Mouse (Mus musculus) intestine, embryonic 15.5 days (tissue): ENCODE results near the gene Grm3. TPM values are rescaled to one million over a fixed set of nuclear protein-coding genes. Genes with fewer than 3 reads are reported as not detected.

Experiments
- ATAC-seq: fragments of 200-750 bp; cut with Nextera tagmentation; 2 replicates; pipeline ENCODE4 v1.8.0; 2017; ENCODE audit warnings: moderate TSS enrichment, moderate library complexity
- H3K27ac ChIP-seq: fragments of 300-500 bp; sonication (generic); 2 replicates; pipeline ENCODE4 v1.5.1; 2015; ENCODE audit warnings: mild to moderate bottlenecking, inconsistent platforms
- H3K27me3 ChIP-seq: fragments of 300-500 bp; sonication (generic); replicated peaks from 2 replicates; pipeline ENCODE4 v1.6.1; 2015; ENCODE audit warnings: inconsistent platforms
- H3K36me3 ChIP-seq: fragments of 300-500 bp; sonication (generic); 2 replicates; pipeline ENCODE4 v1.6.1; 2015; ENCODE audit warnings: inconsistent platforms
- H3K4me1 ChIP-seq: fragments of 300-500 bp; sonication (generic); replicated peaks from 2 replicates; pipeline ENCODE4 v1.6.1; 2015; ENCODE audit warnings: inconsistent platforms
- H3K4me2 ChIP-seq: fragments of 300-500 bp; sonication (generic); replicated peaks from 2 replicates; pipeline ENCODE4 v1.6.1; 2015; ENCODE audit warnings: mild to moderate bottlenecking, inconsistent platforms
- H3K4me3 ChIP-seq: fragments of 300-500 bp; sonication (generic); replicated peaks from 2 replicates; pipeline ENCODE4 v1.5.1; 2015; ENCODE audit warnings: inconsistent platforms
- H3K9ac ChIP-seq: fragments of 300-500 bp; sonication (generic); 2 replicates; pipeline ENCODE4 v1.6.1; 2015; ENCODE audit warnings: inconsistent platforms
- H3K9me3 ChIP-seq: fragments of 300-500 bp; sonication (generic); 2 replicates; pipeline ENCODE4 v1.6.1; 2016; ENCODE audit warnings: inconsistent platforms
- WGBS: fragments of 180-500 bp; shearing (Covaris S2); methylation state at CpG from one replicate; pipeline ENCODE4 v1.1.7; 2015; 5-methylcytosine and 5-hydroxymethylcytosine counted together
- polyA plus RNA-seq: library from polyadenylated mRNA; unstranded; fragments of >200 nt; fragmentation: Nextera tagmentation; extraction: Ambion mirVana; gene quantifications from 2 replicates; pipeline ENCODE4 v1.2.1, GENCODE M21; 2015

The Grm3 gene
- 0.10 and 0.20 TPM in 2 replicates for polyA plus RNA-seq

DNA sequence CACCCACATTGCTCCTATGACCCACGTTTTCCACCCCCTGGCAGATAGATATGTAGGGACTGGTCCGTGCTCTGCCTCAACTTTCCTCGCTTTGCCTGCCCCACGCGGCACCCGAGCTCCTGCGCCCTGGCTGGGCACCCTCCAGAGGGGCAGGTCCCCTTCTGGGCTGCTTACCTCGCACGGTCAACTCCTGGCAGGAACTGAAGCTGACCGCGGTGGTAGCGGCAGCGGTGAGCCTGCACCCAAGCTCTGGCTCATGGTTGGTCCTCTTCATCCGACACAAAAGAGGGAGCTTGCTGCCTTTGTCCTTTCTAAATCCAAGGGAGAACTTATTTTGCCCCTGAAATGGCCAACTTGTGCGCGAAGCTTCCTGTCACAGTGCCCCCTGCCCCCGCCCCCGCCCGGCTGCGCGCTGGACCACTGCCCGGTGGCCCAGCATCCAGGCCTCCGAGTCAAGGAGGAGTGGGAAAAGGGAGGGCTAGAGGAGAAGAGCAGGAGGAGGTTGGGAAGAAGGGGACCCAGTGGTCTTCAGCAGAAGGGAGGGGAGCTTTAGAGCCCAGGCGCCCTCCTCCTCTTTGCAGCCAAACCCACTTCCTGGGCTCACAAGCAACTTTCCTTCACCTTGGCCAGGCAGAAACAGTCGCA, at the start of gene Grm3:
TSS of gene Grm3 (minus strand) at position 215 of the 645 bp plus-strand sequence.
- Histone ChIP-seq H3K9me3 (no peaks in the 10 kb centered on the region), H3K4me3 (peak within 1 kb of the TSS; percentile 32), H3K36me3 (no peaks in the 10 kb centered on the region), H3K27me3 (peaks cover 18% of the 10 kb centered on the region), H3K4me2 (peak within 1 kb of the TSS; percentile 74), H3K9ac (no peak within 1 kb of the TSS), H3K27ac (no peak within 1 kb of the TSS), H3K4me1 (no peaks in the 10 kb centered on the region)
- ATAC-seq, result peak; percentile 51; the same call in 1 of the 2 replicates
- WGBS, result 2% methylated on average over 24 of the region's 25 CpGs

DNA sequence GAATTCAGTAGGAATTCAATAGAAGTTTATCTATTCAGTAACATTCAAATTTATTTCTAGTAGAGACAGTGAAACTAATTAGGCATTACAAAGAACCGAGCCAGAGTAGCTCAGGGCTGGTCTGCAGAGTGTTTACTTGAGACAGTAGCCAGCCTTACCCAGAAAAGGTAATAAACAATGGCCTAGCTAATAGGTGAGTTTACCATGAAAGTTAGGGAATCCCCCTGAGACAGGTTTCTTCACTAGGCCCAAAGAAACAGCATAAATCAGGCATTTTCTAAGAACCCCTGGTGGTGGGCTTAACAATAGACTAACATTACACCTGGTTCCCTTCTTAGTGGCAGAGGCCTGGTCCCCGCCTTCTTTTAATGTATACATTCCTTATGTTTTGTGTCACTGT, 30.8 kb upstream of the Grm3 start:
- Histone ChIP-seq H3K27ac (no peak overlapping the region), H3K9me3 (no peaks in the 10 kb centered on the region), H3K36me3 (no peaks in the 10 kb centered on the region), H3K4me1 (no peaks in the 10 kb centered on the region), H3K9ac (no peak overlapping the region), H3K27me3 (no peaks in the 10 kb centered on the region), H3K4me2 (no peak overlapping the region), H3K4me3 (no peak overlapping the region)
- ATAC-seq, result no peak
- WGBS, result 77% methylated on average over 2 of the region's 2 CpGs

GRCm38 (mm10) chr5:9748184-9748583, 23.2 kb upstream of the Grm3 start:
- no peak overlapping the region for H3K27ac ChIP-seq
- H3K27me3 ChIP-seq, result no peaks in the 10 kb centered on the region
- H3K4me3 ChIP-seq, result no peak overlapping the region
- H3K4me1 ChIP-seq, result no peaks in the 10 kb centered on the region
- H3K9ac ChIP-seq, result no peak overlapping the region
- WGBS, result 84% methylated on average over 5 of the region's 5 CpGs
- no peak for ATAC-seq
- no peak overlapping the region for H3K4me2 ChIP-seq
- H3K9me3 ChIP-seq, result no peaks in the 10 kb centered on the region
- H3K36me3 ChIP-seq, result no peaks in the 10 kb centered on the region

DNA sequence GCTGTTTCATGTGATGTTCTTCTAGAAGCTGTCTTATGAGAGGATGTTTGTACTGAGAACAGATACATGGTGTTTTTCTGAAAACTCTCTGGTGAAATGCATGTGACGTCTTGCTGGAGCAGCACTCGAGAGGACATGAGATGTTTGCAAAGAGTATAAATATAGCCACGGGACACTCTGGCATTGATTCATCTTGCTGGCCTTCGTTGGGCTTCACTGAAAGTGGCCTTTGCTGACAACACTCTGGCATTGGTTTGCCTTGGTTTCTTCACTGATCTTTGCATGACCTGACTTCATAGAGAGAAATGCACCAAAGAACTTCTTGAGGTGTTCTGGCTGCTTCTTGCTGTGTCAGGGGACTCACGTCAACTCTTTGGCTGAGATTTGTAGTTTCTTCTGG, 19.1 kb upstream of the Grm3 start:
- H3K27ac ChIP-seq, result no peak overlapping the region
- H3K4me2 ChIP-seq, result no peak overlapping the region
- no peaks in the 10 kb centered on the region for H3K4me1 ChIP-seq
- no peak for ATAC-seq
- H3K36me3 ChIP-seq, result no peaks in the 10 kb centered on the region
- 73% methylated on average over 5 of the region's 5 CpGs for WGBS
- no peak overlapping the region for H3K4me3 ChIP-seq
- no peaks in the 10 kb centered on the region for H3K27me3 ChIP-seq
- H3K9ac ChIP-seq, result no peak overlapping the region
- no peaks in the 10 kb centered on the region for H3K9me3 ChIP-seq

- Histone ChIP-seq H3K27ac (no peak overlapping the region), H3K36me3 (no peaks in the 10 kb centered on the region), H3K4me2 (peak overlapping the region; percentile 74), H3K4me3 (peak overlapping the region; percentile 32), H3K9ac (no peak overlapping the region), H3K9me3 (no peaks in the 10 kb centered on the region), H3K27me3 (peaks cover 18% of the 10 kb centered on the region), H3K4me1 (no peaks in the 10 kb centered on the region)
- peak; percentile 86 for ATAC-seq
- 0% methylated on average over 22 of the region's 22 CpGs for WGBS
These were observed 765 bp upstream of the Grm3 start for GRCm38 (mm10) chr5:9725601-9726268.

- no peak overlapping the region for H3K27ac ChIP-seq
- no peaks in the 10 kb centered on the region for H3K36me3 ChIP-seq
- no peak for ATAC-seq
- H3K4me2 ChIP-seq, result peak overlapping the region; percentile 74
- no peaks in the 10 kb centered on the region for H3K4me1 ChIP-seq
- WGBS, result 12% methylated on average over 13 of the region's 13 CpGs
- H3K4me3 ChIP-seq, result peak overlapping the region; percentile 32; the same call in 1 of the 2 replicates
- H3K9ac ChIP-seq, result no peak overlapping the region
- peaks cover 18% of the 10 kb centered on the region for H3K27me3 ChIP-seq
- H3K9me3 ChIP-seq, result no peaks in the 10 kb centered on the region
These were observed 549 bp downstream of the Grm3 start for GRCm38 (mm10) chr5:9724287-9724955.

GRCm38 (mm10) chr5:9721136-9721535, 3.8 kb downstream of the Grm3 start:
- Histone ChIP-seq H3K9ac (no peak overlapping the region), H3K27ac (no peak overlapping the region), H3K27me3 (peaks cover 18% of the 10 kb centered on the region), H3K4me2 (no peak overlapping the region), H3K4me1 (no peaks in the 10 kb centered on the region), H3K9me3 (no peaks in the 10 kb centered on the region), H3K36me3 (no peaks in the 10 kb centered on the region), H3K4me3 (no peak overlapping the region)
- no peak for ATAC-seq

DNA sequence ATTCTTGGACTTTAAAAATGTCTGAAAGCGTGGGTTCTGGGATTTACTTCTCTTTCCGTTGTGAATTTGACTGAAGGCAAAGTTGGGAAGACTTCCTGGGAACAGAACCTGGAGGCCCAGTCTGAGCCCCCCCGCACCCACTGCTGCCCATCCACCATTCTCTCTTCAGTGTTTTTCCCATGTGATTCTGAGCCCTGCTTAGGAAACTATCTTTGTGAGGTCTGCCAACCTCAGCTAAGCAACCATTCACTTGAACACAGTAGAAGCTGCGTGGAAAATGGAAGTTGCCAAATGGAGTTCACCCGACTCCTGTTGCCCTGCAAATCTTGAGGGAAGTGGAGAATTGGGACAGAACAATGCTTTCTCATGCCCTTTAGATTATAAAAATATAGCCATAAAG, 8.7 kb downstream of the Grm3 start:
- no peak for ATAC-seq
- no peaks in the 10 kb centered on the region for H3K4me1 ChIP-seq
- no peaks in the 10 kb centered on the region for H3K36me3 ChIP-seq
- H3K9ac ChIP-seq, result no peak overlapping the region
- no peaks in the 10 kb centered on the region for H3K27me3 ChIP-seq
- H3K4me2 ChIP-seq, result no peak overlapping the region
- H3K9me3 ChIP-seq, result no peaks in the 10 kb centered on the region
- no peak overlapping the region for H3K4me3 ChIP-seq
- no peak overlapping the region for H3K27ac ChIP-seq
- 86% methylated on average over 5 of the region's 5 CpGs for WGBS

DNA sequence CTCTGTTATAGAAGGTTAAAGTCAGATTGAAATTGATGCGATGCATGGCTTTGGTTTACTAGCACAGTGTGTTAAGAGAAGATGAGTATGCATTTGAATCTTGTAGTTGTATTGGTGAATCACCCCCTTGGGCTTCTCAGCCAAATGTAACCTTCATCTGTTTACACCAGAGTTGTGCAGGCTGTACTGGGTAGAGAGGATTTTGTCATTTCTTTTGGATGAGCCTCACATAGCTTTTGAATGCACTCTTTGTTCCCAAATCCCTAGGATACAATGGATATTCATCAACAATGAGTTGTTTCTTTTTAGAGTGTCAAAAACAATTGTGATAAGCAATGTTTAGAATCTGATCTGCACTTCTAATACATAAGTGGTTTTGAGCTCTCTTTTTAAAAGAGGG, 17.9 kb downstream of the Grm3 start:
- no peak overlapping the region for H3K4me3 ChIP-seq
- no peak overlapping the region for H3K4me2 ChIP-seq
- no peaks in the 10 kb centered on the region for H3K4me1 ChIP-seq
- ATAC-seq, result no peak
- no peaks in the 10 kb centered on the region for H3K9me3 ChIP-seq
- H3K27ac ChIP-seq, result no peak overlapping the region
- H3K36me3 ChIP-seq, result no peaks in the 10 kb centered on the region
- WGBS, result 90% methylated on average over 1 of the region's 1 CpGs
- no peaks in the 10 kb centered on the region for H3K27me3 ChIP-seq
- H3K9ac ChIP-seq, result no peak overlapping the region

GRCm38 (mm10) chr5:9703385-9704009, 21.5 kb downstream of the Grm3 start:
- Histone ChIP-seq H3K27ac (no peak overlapping the region), H3K9ac (no peak overlapping the region), H3K4me1 (no peaks in the 10 kb centered on the region), H3K36me3 (no peaks in the 10 kb centered on the region), H3K4me2 (no peak overlapping the region), H3K27me3 (no peaks in the 10 kb centered on the region), H3K4me3 (no peak overlapping the region), H3K9me3 (no peaks in the 10 kb centered on the region)
- WGBS, result 47% methylated on average over 3 of the region's 3 CpGs
- ATAC-seq, result no peak

DNA sequence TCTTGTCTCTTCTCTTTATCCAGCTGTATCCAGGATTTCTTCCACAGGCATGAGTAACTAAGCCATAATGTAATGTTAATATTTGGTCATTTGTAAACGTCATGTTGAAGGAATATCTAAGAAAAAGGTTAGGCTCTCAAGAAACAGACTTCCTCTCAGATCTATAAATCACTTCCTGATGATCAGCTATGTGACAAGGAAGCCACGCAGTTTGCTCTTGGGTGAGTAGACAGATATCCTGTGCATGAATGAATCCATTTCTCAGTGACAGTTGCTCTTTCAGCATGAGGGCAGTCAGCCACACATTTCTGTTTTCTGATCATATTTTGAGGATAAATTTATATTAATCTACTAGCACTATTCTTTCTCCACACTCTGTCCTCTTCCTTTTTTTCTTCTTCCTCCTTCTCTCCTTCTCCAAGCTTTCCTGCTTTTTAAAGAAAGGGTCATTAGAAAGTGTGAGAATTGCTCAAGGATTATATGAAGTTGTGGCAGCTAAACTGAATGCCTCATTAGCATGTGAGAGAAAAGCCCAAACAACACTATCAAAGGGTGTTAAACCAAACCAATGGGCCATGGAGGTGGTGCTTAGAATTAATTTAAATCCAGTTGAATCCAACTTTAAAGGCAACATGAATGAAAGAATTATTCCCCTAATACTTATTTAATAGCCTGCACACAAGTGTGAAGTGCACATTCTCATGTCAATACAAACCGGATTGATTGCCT, 22.1 kb downstream of the Grm3 start:
- Histone ChIP-seq H3K9ac (no peak overlapping the region), H3K4me3 (no peak overlapping the region), H3K27ac (no peak overlapping the region), H3K27me3 (no peaks in the 10 kb centered on the region), H3K36me3 (no peaks in the 10 kb centered on the region), H3K9me3 (no peaks in the 10 kb centered on the region), H3K4me1 (no peaks in the 10 kb centered on the region), H3K4me2 (no peak overlapping the region)
- 15% methylated on average over 3 of the region's 3 CpGs for WGBS
- no peak for ATAC-seq

GRCm38 (mm10) chr5:9692333-9692732, 32.6 kb downstream of the Grm3 start:
- ATAC-seq, result no peak
- H3K27ac ChIP-seq, result no peak overlapping the region

More at GRCm38 (mm10) chr5:9692333-9692732, 32.6 kb downstream of the Grm3 start:
- no peak overlapping the region for H3K4me3 ChIP-seq
- H3K9me3 ChIP-seq, result no peaks in the 10 kb centered on the region
- no peaks in the 10 kb centered on the region for H3K4me1 ChIP-seq
- 67% methylated on average over 1 of the region's 1 CpGs for WGBS
- H3K36me3 ChIP-seq, result no peaks in the 10 kb centered on the region
- no peak overlapping the region for H3K9ac ChIP-seq
- no peak overlapping the region for H3K4me2 ChIP-seq
- H3K27me3 ChIP-seq, result no peaks in the 10 kb centered on the region
